Mouse (Mus musculus) activated CD4-positive, CD25-positive, alpha-beta regulatory T cell, adult 4 months (primary cell): Measurements from ENCODE around the gene Mapk1ip1. TPM values are rescaled to one million over a fixed set of nuclear protein-coding genes. Genes with fewer than 3 reads are reported as not detected.

Source experiments
- ATAC-seq: one replicate; pipeline ENCODE4 v1.8.0; 2017
- polyA plus RNA-seq, 2 experiments: library from polyadenylated mRNA; unstranded; fragments of 100-300 nt; shearing (Covaris generic); gene quantifications; one replicate each; pipeline ENCODE4 v1.2.1; 2017

Mapk1ip1 gene
- polyA plus RNA-seq, 2 experiments from 2014 or later: 14.3 to 19.9 TPM

- ATAC-seq: no peak
Measured at GRCm38 (mm10) chr7:138835028-138835427, 11.0 kb downstream of the Mapk1ip1 start.

- ATAC-seq: peak; percentile 59
Measured at GRCm38 (mm10) chr7:138827812-138828211, 18.3 kb downstream of the Mapk1ip1 start.

GRCm38 (mm10) chr7:138824995-138825756 lies 20.9 kb downstream of the Mapk1ip1 start:
- ATAC-seq: no peak

GRCm38 (mm10) chr7:138824423-138824822 lies 21.6 kb downstream of the Mapk1ip1 start:
- ATAC-seq: no peak

- no peak for ATAC-seq
Measured at GRCm38 (mm10) chr7:138818314-138818713, 27.8 kb downstream of the Mapk1ip1 start.

- ATAC-seq: no peak
Measured at GRCm38 (mm10) chr7:138813213-138813875, 32.7 kb downstream of the Mapk1ip1 start.

GRCm38 (mm10) chr7:138807146-138807545 lies 38.9 kb downstream of the Mapk1ip1 start:
- ATAC-seq: no peak

- ATAC-seq: no peak
Measured at GRCm38 (mm10) chr7:138803386-138803785, 42.7 kb downstream of the Mapk1ip1 start.

GRCm38 (mm10) chr7:138788109-138788508 lies 58.0 kb downstream of the Mapk1ip1 start:
- no peak for ATAC-seq

Other genes with a start within 250 kb of the Mapk1ip1 start
- gene Ppp2r2d, start 194 bp downstream of the Mapk1ip1 start, polyA plus RNA-seq: 10 to 100 TPM; 12.3 to 15.0 TPM
- gene Bnip3, start 63.2 kb upstream of the Mapk1ip1 start, polyA plus RNA-seq: 10 to 100 TPM; 13.3 to 14.4 TPM
- not detected for gene Jakmip3, start 94.5 kb upstream of the Mapk1ip1 start, polyA plus RNA-seq
- not detected for gene Dpysl4, start 239.7 kb upstream of the Mapk1ip1 start, polyA plus RNA-seq